Mouse (Mus musculus): ENCODE measurements at regions not wholly inside any gene's neighbourhood (a gene's known extent, or its start where the extent isn't known, plus 50 kb on each side); places are given as distances from the start of the nearest gene placed in this dataset.

- ATAC-seq (ENCODE audit: low FRiP score, low TSS enrichment) = peak; percentile 53; the same call in 1 of the 2 replicates
- peak overlapping the region; percentile 54 for H3K4me2 ChIP-seq (replicated peaks; ENCODE audit: low read depth, low read length)
- H3K4me3 ChIP-seq (ENCODE audit: low read length) = peak overlapping the region; percentile 33
- H3K27ac ChIP-seq (ENCODE audit: low read length) = no peak overlapping the region
- no peaks in the 10 kb centered on the region for H3K9me3 ChIP-seq (ENCODE audit: low read length)
- peaks cover 70% of the 10 kb centered on the region for H3K27me3 ChIP-seq (ENCODE audit: insufficient read depth, low read length)
- peaks cover 24% of the 10 kb centered on the region for H3K4me1 ChIP-seq (ENCODE audit: insufficient read depth, low read length)
- H3K36me3 ChIP-seq (ENCODE audit: insufficient read depth, low read length) = no peaks in the 10 kb centered on the region
- H3K9ac ChIP-seq (replicated peaks; ENCODE audit: low read length) = no peak overlapping the region
- under 1% methylated on average over 30 of the region's 30 CpGs for WGBS
Observed at GRCm38 (mm10) chr6:31220184-31220931, 178.2 kb upstream of the Mkln1 start.

GRCm38 (mm10) chr6:31221490-31221889 lies 177.0 kb upstream of the Mkln1 start:
- Histone ChIP-seq H3K9ac (replicated peaks; ENCODE audit: low read length) (no peak overlapping the region), H3K27me3 (ENCODE audit: insufficient read depth, low read length) (peaks cover 61% of the 10 kb centered on the region), H3K36me3 (ENCODE audit: insufficient read depth, low read length) (no peaks in the 10 kb centered on the region), H3K4me3 (ENCODE audit: low read length) (no peak overlapping the region), H3K9me3 (ENCODE audit: low read length) (no peaks in the 10 kb centered on the region), H3K4me1 (ENCODE audit: insufficient read depth, low read length) (peaks cover 24% of the 10 kb centered on the region), H3K27ac (ENCODE audit: low read length) (no peak overlapping the region), H3K4me2 (replicated peaks; ENCODE audit: low read depth, low read length) (0 out of 2 replicates have a peak overlapping the region, but pooled peaks have one; percentile 5)
- ATAC-seq (ENCODE audit: low FRiP score, low TSS enrichment) = no peak
- 27% methylated on average over 10 of the region's 10 CpGs for WGBS

GRCm38 (mm10) chr6:31222024-31222579 lies 176.4 kb upstream of the Mkln1 start:
- Histone ChIP-seq H3K27ac (ENCODE audit: low read length) (no peak overlapping the region), H3K4me1 (ENCODE audit: insufficient read depth, low read length) (peaks cover 19% of the 10 kb centered on the region), H3K9ac (replicated peaks; ENCODE audit: low read length) (no peak overlapping the region), H3K36me3 (ENCODE audit: insufficient read depth, low read length) (no peaks in the 10 kb centered on the region), H3K27me3 (ENCODE audit: insufficient read depth, low read length) (peaks cover 56% of the 10 kb centered on the region), H3K4me2 (replicated peaks; ENCODE audit: low read depth, low read length) (no peak overlapping the region), H3K9me3 (ENCODE audit: low read length) (no peaks in the 10 kb centered on the region), H3K4me3 (ENCODE audit: low read length) (no peak overlapping the region)
- WGBS = 82% methylated on average over 6 of the region's 6 CpGs
- no peak for ATAC-seq (ENCODE audit: low FRiP score, low TSS enrichment)

- no peak for ATAC-seq (ENCODE audit: low FRiP score, low TSS enrichment)
- no peaks in the 10 kb centered on the region for H3K4me1 ChIP-seq (ENCODE audit: insufficient read depth, low read length)
- 47% methylated on average over 5 of the region's 5 CpGs for WGBS
Observed at GRCm38 (mm10) chr6:31227406-31227805, 171.1 kb upstream of the Mkln1 start.

GRCm38 (mm10) chr6:31228061-31228460 lies 170.5 kb upstream of the Mkln1 start:
- no peak overlapping the region for H3K4me2 ChIP-seq (replicated peaks; ENCODE audit: low read depth, low read length)
- no peak overlapping the region for H3K9ac ChIP-seq (replicated peaks; ENCODE audit: low read length)
- H3K27me3 ChIP-seq (ENCODE audit: insufficient read depth, low read length) = peaks cover 2% of the 10 kb centered on the region; the same call in 1 of the 2 replicates
- no peak overlapping the region for H3K4me3 ChIP-seq (ENCODE audit: low read length)
- H3K9me3 ChIP-seq (ENCODE audit: low read length) = no peaks in the 10 kb centered on the region
- WGBS = 89% methylated on average over 1 of the region's 1 CpGs
- no peaks in the 10 kb centered on the region for H3K36me3 ChIP-seq (ENCODE audit: insufficient read depth, low read length)
- no peaks in the 10 kb centered on the region for H3K4me1 ChIP-seq (ENCODE audit: insufficient read depth, low read length)
- no peak overlapping the region for H3K27ac ChIP-seq (ENCODE audit: low read length)
- ATAC-seq (ENCODE audit: low FRiP score, low TSS enrichment) = no peak

More at GRCm38 (mm10) chr6:31227406-31227805, 171.1 kb upstream of the Mkln1 start:
- Histone ChIP-seq H3K4me3 (ENCODE audit: low read length) (no peak overlapping the region), H3K27ac (ENCODE audit: low read length) (no peak overlapping the region), H3K36me3 (ENCODE audit: insufficient read depth, low read length) (no peaks in the 10 kb centered on the region), H3K4me2 (replicated peaks; ENCODE audit: low read depth, low read length) (no peak overlapping the region), H3K9me3 (ENCODE audit: low read length) (no peaks in the 10 kb centered on the region), H3K27me3 (ENCODE audit: insufficient read depth, low read length) (peaks cover 5% of the 10 kb centered on the region; the same call in 1 of the 2 replicates), H3K9ac (replicated peaks; ENCODE audit: low read length) (no peak overlapping the region)

GRCm38 (mm10) chr6:31231821-31232220 lies 166.7 kb upstream of the Mkln1 start:
- H3K4me1 ChIP-seq (ENCODE audit: insufficient read depth, low read length) = peaks cover 4% of the 10 kb centered on the region; the same call in 1 of the 2 replicates
- 89% methylated on average over 4 of the region's 4 CpGs for WGBS
- no peaks in the 10 kb centered on the region for H3K36me3 ChIP-seq (ENCODE audit: insufficient read depth, low read length)
- H3K4me2 ChIP-seq (replicated peaks; ENCODE audit: low read depth, low read length) = no peak overlapping the region
- H3K9ac ChIP-seq (replicated peaks; ENCODE audit: low read length) = no peak overlapping the region
- H3K27me3 ChIP-seq (ENCODE audit: insufficient read depth, low read length) = no peaks in the 10 kb centered on the region
- no peak overlapping the region for H3K27ac ChIP-seq (ENCODE audit: low read length)
- H3K9me3 ChIP-seq (ENCODE audit: low read length) = no peaks in the 10 kb centered on the region
- H3K4me3 ChIP-seq (ENCODE audit: low read length) = no peak overlapping the region
- ATAC-seq (ENCODE audit: low FRiP score, low TSS enrichment) = no peak

- no peak overlapping the region for H3K9ac ChIP-seq (replicated peaks; ENCODE audit: low read length)
- H3K27me3 ChIP-seq (ENCODE audit: insufficient read depth, low read length) = no peaks in the 10 kb centered on the region
- no peak overlapping the region for H3K27ac ChIP-seq (ENCODE audit: low read length)
- WGBS = 56% methylated on average over 18 of the region's 18 CpGs
- peaks cover 4% of the 10 kb centered on the region; the same call in 1 of the 2 replicates for H3K4me1 ChIP-seq (ENCODE audit: insufficient read depth, low read length)
- no peaks in the 10 kb centered on the region for H3K36me3 ChIP-seq (ENCODE audit: insufficient read depth, low read length)
- no peak overlapping the region for H3K4me3 ChIP-seq (ENCODE audit: low read length)
- H3K9me3 ChIP-seq (ENCODE audit: low read length) = no peaks in the 10 kb centered on the region
- no peak for ATAC-seq (ENCODE audit: low FRiP score, low TSS enrichment)
- H3K4me2 ChIP-seq (replicated peaks; ENCODE audit: low read depth, low read length) = no peak overlapping the region
Observed at GRCm38 (mm10) chr6:31233252-31233993, 165.1 kb upstream of the Mkln1 start.

GRCm38 (mm10) chr6:31240051-31240450 lies 158.5 kb upstream of the Mkln1 start:
- H3K27me3 ChIP-seq (ENCODE audit: insufficient read depth, low read length) = no peaks in the 10 kb centered on the region
- no peaks in the 10 kb centered on the region for H3K36me3 ChIP-seq (ENCODE audit: insufficient read depth, low read length)
- ATAC-seq (ENCODE audit: low FRiP score, low TSS enrichment) = no peak
- H3K4me3 ChIP-seq (ENCODE audit: low read length) = no peak overlapping the region
- no peak overlapping the region for H3K27ac ChIP-seq (ENCODE audit: low read length)
- no peaks in the 10 kb centered on the region for H3K9me3 ChIP-seq (ENCODE audit: low read length)
- H3K4me1 ChIP-seq (ENCODE audit: insufficient read depth, low read length) = no peaks in the 10 kb centered on the region
- 10% methylated on average over 9 of the region's 9 CpGs for WGBS
- H3K9ac ChIP-seq (replicated peaks; ENCODE audit: low read length) = no peak overlapping the region
- H3K4me2 ChIP-seq (replicated peaks; ENCODE audit: low read depth, low read length) = no peak overlapping the region

- ATAC-seq (ENCODE audit: low FRiP score, low TSS enrichment) = no peak
- no peak overlapping the region for H3K9ac ChIP-seq (replicated peaks; ENCODE audit: low read length)
Observed at GRCm38 (mm10) chr6:31250526-31250925, 148.0 kb upstream of the Mkln1 start.

More at GRCm38 (mm10) chr6:31250526-31250925, 148.0 kb upstream of the Mkln1 start:
- H3K4me2 ChIP-seq (replicated peaks; ENCODE audit: low read depth, low read length) = no peak overlapping the region
- peaks cover 5% of the 10 kb centered on the region for H3K4me1 ChIP-seq (ENCODE audit: insufficient read depth, low read length)
- H3K9me3 ChIP-seq (ENCODE audit: low read length) = peaks cover 4% of the 10 kb centered on the region; the same call in 1 of the 2 replicates
- WGBS = 53% methylated on average over 2 of the region's 2 CpGs
- H3K27me3 ChIP-seq (ENCODE audit: insufficient read depth, low read length) = no peaks in the 10 kb centered on the region
- H3K27ac ChIP-seq (ENCODE audit: low read length) = no peak overlapping the region
- no peaks in the 10 kb centered on the region for H3K36me3 ChIP-seq (ENCODE audit: insufficient read depth, low read length)
- no peak overlapping the region for H3K4me3 ChIP-seq (ENCODE audit: low read length)
